Mouse (Mus musculus) right cerebral cortex, adult 2 months (tissue): ENCODE measurements at regions not wholly inside any gene's neighbourhood (a gene's known extent, or its start where the extent isn't known, plus 50 kb on each side); places are given as distances from the start of the nearest gene placed in this dataset.
"Not testable (repeated sequence)": the region's sequence is repeated elsewhere in the genome, so short reads cannot be mapped to it uniquely, and the experiment has no call there.

Experiments used
- DNase-seq, 2 experiments: peaks; one replicate each; pipeline ENCODE4 v3.0.0; 2021 to 2022; ENCODE audit warnings: low spot score in 2 of 2

DNA sequence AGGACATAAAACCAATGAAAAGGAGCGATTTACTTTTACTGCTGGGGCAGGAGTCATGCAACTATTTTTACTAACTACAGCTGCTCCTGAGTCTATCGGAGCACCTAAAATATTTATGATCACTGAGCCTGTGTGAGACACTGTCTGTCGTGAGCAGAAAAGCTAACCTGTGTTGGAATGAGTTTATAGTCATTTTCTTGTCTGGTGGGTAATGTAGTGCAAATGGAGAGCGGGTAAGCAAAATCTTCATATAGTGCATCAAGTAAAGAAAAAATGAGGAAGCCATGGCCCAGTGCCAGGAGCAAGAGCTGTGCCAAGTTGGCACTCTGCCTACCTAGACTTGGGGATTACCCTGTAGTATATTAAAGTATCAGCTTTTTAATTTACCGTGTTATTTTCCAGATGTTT is 1363.1 kb upstream of the Got2 start:
- peak; percentile 16 to 19 for DNase-seq

DNA sequence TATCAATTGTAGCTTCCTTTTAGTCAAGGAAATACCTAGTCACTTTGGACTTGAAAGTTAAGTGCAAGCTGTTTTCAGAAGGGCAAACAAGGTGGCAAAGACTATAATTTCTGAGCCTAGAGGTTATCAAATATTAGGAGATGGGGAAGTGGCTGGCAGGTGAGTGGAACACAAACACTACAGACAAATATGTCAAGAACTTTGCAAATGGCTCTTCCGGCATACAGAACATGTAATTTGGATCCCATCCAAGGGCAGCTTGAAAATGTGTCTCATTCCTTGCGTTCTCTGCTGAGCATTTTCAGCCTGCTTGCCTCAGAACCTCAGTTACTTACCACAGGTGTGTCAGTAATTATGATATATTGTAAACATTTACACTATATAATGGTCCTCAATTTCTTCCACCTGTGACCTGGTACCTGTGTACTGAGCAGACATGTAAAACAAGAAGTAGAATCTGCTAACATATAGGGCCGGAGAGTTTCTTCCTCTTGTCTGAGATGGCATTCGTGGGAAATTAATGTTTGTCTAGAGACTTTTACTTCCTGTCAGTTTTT is 1346.3 kb upstream of the Got2 start:
- DNase-seq = no peak

DNA sequence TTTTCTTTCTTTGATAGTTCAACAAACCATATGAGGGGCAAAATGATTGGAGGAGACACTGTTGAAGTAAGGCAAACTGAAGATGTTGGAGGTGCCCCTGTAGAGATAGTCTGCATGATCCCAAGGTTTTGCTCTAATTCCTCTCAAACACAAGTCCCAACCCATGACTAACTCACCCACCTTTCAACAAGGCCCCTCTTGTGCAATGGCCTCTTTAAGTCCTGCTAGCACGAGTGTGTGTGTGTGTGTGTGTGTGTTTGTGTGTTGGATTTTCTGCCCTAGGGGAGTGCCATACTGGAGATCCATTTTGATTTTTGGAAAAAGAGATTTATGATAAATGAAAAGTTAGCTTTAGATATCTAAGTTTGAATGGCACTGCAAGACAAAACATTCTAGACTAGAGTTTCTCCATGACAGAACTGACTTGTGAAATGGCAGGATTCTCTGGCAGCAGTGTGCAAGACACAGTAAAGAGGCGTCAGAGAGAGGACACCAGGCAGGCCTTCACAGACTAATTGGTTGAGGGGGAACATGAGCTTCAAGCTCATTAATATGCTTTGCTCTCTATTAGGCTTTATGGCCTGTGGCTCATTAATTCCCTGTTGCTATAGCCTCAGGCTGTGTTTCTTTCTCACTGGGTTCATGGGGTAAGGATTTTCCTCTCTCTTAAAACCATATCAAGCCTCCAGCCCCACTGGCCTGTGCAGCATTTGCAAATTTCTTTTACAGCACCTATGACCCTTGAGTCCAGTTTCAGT is 1344.5 kb upstream of the Got2 start:
- DNase-seq = no peak

DNA sequence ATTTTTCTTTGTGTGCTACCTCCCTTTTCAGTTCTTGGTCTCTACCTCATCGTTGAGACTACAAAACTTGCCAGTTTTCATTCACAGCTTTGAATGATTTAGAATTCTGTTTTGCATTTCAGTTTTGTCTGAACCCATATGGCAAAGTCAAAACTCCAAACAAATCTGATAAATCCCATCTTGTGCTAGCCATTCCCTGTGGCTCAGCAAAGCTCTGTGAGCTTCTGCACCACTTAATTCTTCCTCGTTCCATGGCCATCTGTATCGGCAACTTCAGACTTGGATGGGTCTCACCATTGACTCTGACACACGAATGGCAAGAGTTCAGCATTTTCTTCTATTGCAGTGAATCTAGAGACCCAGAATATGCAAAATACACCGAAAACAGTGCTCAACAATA is 1343.3 kb upstream of the Got2 start:
- no peak for DNase-seq

DNA sequence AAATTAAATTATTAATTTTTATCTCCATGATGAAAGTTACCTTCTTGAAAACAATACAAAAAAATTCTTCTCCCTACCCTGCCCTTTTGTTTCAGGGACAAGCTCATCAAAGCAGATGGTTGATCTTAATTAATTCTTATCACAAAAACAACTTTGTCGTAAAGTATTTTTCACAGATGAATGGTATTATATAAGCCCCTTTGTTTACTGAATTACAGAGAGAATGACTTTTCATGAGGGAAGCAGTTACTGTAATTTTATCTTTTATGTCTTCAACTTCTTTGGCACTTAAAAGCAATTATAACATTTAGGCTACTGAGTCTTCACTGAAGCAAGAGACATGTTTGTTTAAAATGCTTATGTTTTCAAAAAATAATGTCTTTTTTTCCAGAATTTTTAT is 1303.5 kb upstream of the Got2 start:
- no peak for DNase-seq

DNA sequence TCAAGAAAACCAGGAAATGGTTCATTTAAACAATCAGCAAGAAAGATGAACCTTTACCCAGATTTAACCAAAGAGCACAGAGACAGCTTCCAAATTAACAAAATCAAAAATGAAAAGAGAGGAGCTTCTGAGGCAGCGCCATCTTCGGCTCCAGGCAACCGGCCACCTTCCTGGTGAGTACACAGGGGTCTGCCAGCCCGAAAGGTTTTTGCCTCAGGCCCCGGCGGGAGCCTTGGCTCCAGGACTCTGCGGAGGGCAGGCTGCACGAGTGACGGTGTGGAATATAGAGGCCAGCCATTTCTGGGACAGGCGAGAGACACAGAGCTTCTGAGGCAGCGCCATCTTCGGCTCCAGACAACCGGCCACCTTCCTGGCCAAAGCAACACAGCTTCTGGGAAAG is 1295.5 kb upstream of the Got2 start:
- DNase-seq = not testable (repeated sequence)

DNA sequence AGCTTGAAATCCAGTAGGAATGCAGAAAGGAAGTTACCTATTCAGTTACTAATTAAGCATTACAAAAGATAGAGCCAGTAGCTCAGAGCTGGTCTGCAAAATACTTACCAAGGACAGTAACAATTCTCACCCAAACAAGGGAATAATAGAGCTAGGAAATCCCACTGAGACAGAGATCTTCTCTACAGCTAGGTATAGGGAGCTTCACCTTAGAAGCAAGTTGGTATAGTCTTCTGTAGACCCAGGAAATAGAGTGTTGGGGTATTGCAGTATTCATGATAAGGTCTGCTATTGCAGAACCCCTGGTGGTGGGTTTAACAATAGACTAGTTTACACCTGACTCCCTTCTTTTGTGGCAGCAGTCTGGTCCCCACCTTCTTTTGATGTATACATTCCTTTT is 1294.1 kb upstream of the Got2 start:
- DNase-seq = not testable (repeated sequence)
